ENCODE assay signal across 19 mouse cellular contexts in the genomic region with DNA sequence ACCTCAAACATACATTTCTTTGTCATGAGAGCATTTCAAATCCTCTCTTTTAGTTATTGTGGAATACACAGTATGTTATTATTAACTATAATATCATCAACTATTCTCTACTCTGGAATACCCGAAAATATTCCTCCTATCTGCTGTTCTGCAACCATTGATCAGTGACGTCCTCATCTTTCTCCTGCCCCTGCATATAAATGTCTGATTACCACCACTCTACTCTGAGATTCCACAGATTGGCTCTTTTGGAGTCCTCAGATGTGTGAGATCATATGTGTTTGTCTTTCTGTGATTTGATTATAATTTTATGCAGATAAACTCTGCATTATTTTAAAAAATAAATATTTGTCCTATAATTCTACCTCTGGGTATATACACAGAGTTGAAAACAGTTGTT. TPM values are rescaled to one million over a fixed set of nuclear protein-coding genes. Genes with fewer than 3 reads are reported as not detected.
"Had no signal": no experiment of that assay in that cellular context is flagged by ENCODE, and none has a peak within 500 bp of the region (broad histone marks: within the 10 kb centered on the region; RNA-seq: fewer than 3 reads in every experiment).

No protein-coding gene starts in this region.

- H3K9me3 ChIP-seq: lung, embryonic 15.5 days; megakaryocyte, embryonic 14.5 days; midbrain, embryonic 13.5 days; midbrain, embryonic 15.5 days; neural tube, embryonic 12.5 days; stomach, embryonic 15.5 days had no signal

- DNase-seq: lung, adult 2 months; lung, postnatal 14 days; lung, postnatal 36 days; right cerebral cortex, postnatal 14 days; thymus, adult 2 months; thymus, postnatal 25 days; thymus, postnatal 4 days had no signal

- H3K27me3 ChIP-seq: lung, embryonic 15.5 days; megakaryocyte, embryonic 14.5 days; midbrain, embryonic 13.5 days; midbrain, embryonic 15.5 days; neural tube, embryonic 12.5 days; stomach, embryonic 15.5 days had no signal

- H3K27ac ChIP-seq: lung, embryonic 15.5 days; macrophage; midbrain, embryonic 13.5 days; midbrain, embryonic 15.5 days; neural tube, embryonic 12.5 days; stomach, embryonic 15.5 days; stomach, postnatal 0 days had no signal

- H3K4me2 ChIP-seq: lung, embryonic 15.5 days; midbrain, embryonic 11.5 days; midbrain, embryonic 13.5 days; midbrain, embryonic 15.5 days; neural tube, embryonic 12.5 days; stomach, embryonic 15.5 days had no signal

- H3K9ac ChIP-seq: lung, embryonic 15.5 days; midbrain, embryonic 13.5 days; midbrain, embryonic 15.5 days; neural tube, embryonic 12.5 days; stomach, embryonic 15.5 days had no signal

- H3K4me1 ChIP-seq: lung, embryonic 15.5 days; midbrain, embryonic 13.5 days; midbrain, embryonic 15.5 days; neural tube, embryonic 12.5 days; stomach, embryonic 15.5 days had no signal

- ATAC-seq: lung, postnatal 0 days; midbrain, embryonic 13.5 days; midbrain, embryonic 15.5 days had no signal

- H3K36me3 ChIP-seq: lung, embryonic 15.5 days; midbrain, embryonic 13.5 days; midbrain, embryonic 15.5 days; neural tube, embryonic 12.5 days; stomach, embryonic 15.5 days had no signal

- H3K4me3 ChIP-seq: lung, embryonic 15.5 days; megakaryocyte, embryonic 14.5 days; midbrain, embryonic 13.5 days; midbrain, embryonic 15.5 days; neural tube, embryonic 12.5 days; stomach, embryonic 15.5 days had no signal

RNA-seq across cellular contexts. Expression of gene Nxf2, which starts 48.8 kb away (rescaled TPM):
- total RNA-seq: neutrophil, adult 5-6 weeks had no signal
- polyA plus RNA-seq: lung, adult 2 months; spleen, adult 2 months had no signal
